Mouse (Mus musculus): ENCODE data around the gene Trim62. TPM values are rescaled to one million over a fixed set of nuclear protein-coding genes. Genes with fewer than 3 reads are reported as not detected.

The Trim62 gene
- 0.87 TPM for polyA plus RNA-seq (2012; fragmentation: generic; extraction: Trizol)
- long read RNA-seq, experiment 1, partial matches to known transcripts = 0 of 1 reads
- long read RNA-seq, experiment 1, other reads (novel, unspliced or antisense) = 0 of 1 reads
- long read RNA-seq, experiment 2, transcript Trim62-201 (5 exons, 3,752 nt) = major isoform, 7 of 10 reads
- long read RNA-seq, experiment 2, partial matches to known transcripts = 1 of 10 reads
- long read RNA-seq, experiment 2, other reads (novel, unspliced or antisense) = 2 of 10 reads

GRCm38 (mm10) chr4:128883379-128883781, at the start of gene Trim62:
Gene Trim62, plus strand, starts transcription at chr4:128883580.
- no peaks in the 10 kb centered on the region for H3K36me3 ChIP-seq (ENCODE audit: control insufficient read depth, insufficient read depth)
- H3ac ChIP-seq (ENCODE audit: control insufficient read depth, insufficient read length, low read depth) = peak within 1 kb of the TSS; percentile 70
- H3K79me3 ChIP-seq (ENCODE audit: low read depth) = no peaks in the 10 kb centered on the region
- H3K79me2 ChIP-seq (ENCODE audit: control insufficient read depth, insufficient read depth) = no peaks in the 10 kb centered on the region
- no peak for TF ChIP-seq USF1 (IDR thresholded peaks at IDR 0.05; ENCODE audit: low read depth)
- TF ChIP-seq MAX (IDR thresholded peaks at IDR 0.05) = no peak
- TF ChIP-seq MYOG (IDR thresholded peaks at IDR 0.05; ENCODE audit: control insufficient read depth, extremely low read depth, insufficient read length) = no peak
- no peak for TF ChIP-seq CEBPB (IDR thresholded peaks at IDR 0.05; ENCODE audit: low read depth)
- no peak for TF ChIP-seq MYOD1 (IDR thresholded peaks at IDR 0.05; ENCODE audit: control insufficient read depth, insufficient read length, low read depth)
- TF ChIP-seq CTCF (IDR thresholded peaks at IDR 0.05; ENCODE audit: control insufficient read depth, insufficient read depth, insufficient read length) = no peak
- TF ChIP-seq FOSL1 (IDR thresholded peaks at IDR 0.05; ENCODE audit: insufficient read depth, low read length, poor library complexity, severe bottlenecking) = no peak
- peak within 1 kb of the TSS; percentile 18 for H3K4me3 ChIP-seq (ENCODE audit: insufficient read depth, poor library complexity, severe bottlenecking)
- H3K27me3 ChIP-seq (ENCODE audit: control insufficient read depth, insufficient read depth, insufficient read length) = peaks cover 25% of the 10 kb centered on the region

- no peaks in the 10 kb centered on the region for H3K36me3 ChIP-seq (ENCODE audit: control insufficient read depth, insufficient read depth)
- H3K4me3 ChIP-seq (ENCODE audit: insufficient read depth, poor library complexity, severe bottlenecking) = no peak overlapping the region
- TF ChIP-seq MYOG (IDR thresholded peaks at IDR 0.05; ENCODE audit: control insufficient read depth, extremely low read depth, insufficient read length) (no peak), USF1 (IDR thresholded peaks at IDR 0.05; ENCODE audit: low read depth) (no peak), FOSL1 (IDR thresholded peaks at IDR 0.05; ENCODE audit: insufficient read depth, low read length, poor library complexity, severe bottlenecking) (no peak), CTCF (IDR thresholded peaks at IDR 0.05; ENCODE audit: control insufficient read depth, insufficient read depth, insufficient read length) (no peak)
- no peaks in the 10 kb centered on the region for H3K79me2 ChIP-seq (ENCODE audit: control insufficient read depth, insufficient read depth)
- H3ac ChIP-seq (ENCODE audit: control insufficient read depth, insufficient read length, low read depth) = no peak overlapping the region
- peaks cover 18% of the 10 kb centered on the region for H3K27me3 ChIP-seq (ENCODE audit: control insufficient read depth, insufficient read depth, insufficient read length)
- no peaks in the 10 kb centered on the region for H3K79me3 ChIP-seq (ENCODE audit: low read depth)
Measured at GRCm38 (mm10) chr4:128838202-128838601, 45.2 kb upstream of the Trim62 start.

GRCm38 (mm10) chr4:128839811-128840738, 43.3 kb upstream of the Trim62 start:
- Histone ChIP-seq H3K79me2 (ENCODE audit: control insufficient read depth, insufficient read depth) (no peaks in the 10 kb centered on the region), H3K79me3 (ENCODE audit: low read depth) (no peaks in the 10 kb centered on the region), H3K4me3 (ENCODE audit: insufficient read depth, poor library complexity, severe bottlenecking) (no peak overlapping the region), H3K36me3 (ENCODE audit: control insufficient read depth, insufficient read depth) (no peaks in the 10 kb centered on the region), H3ac (ENCODE audit: control insufficient read depth, insufficient read length, low read depth) (no peak overlapping the region), H3K27me3 (ENCODE audit: control insufficient read depth, insufficient read depth, insufficient read length) (peaks cover 20% of the 10 kb centered on the region)
- no peak for TF ChIP-seq CEBPB (IDR thresholded peaks at IDR 0.05; ENCODE audit: low read depth)
- no peak for TF ChIP-seq MYOG (IDR thresholded peaks at IDR 0.05; ENCODE audit: control insufficient read depth, extremely low read depth, insufficient read length)
- no peak for TF ChIP-seq CTCF (IDR thresholded peaks at IDR 0.05; ENCODE audit: control insufficient read depth, insufficient read depth, insufficient read length)

GRCm38 (mm10) chr4:128841259-128841658, 42.1 kb upstream of the Trim62 start:
- TF ChIP-seq MYOG (IDR thresholded peaks at IDR 0.05; ENCODE audit: control insufficient read depth, extremely low read depth, insufficient read length) (no peak), MAX (IDR thresholded peaks at IDR 0.05) (no peak), CTCF (IDR thresholded peaks at IDR 0.05; ENCODE audit: control insufficient read depth, insufficient read depth, insufficient read length) (no peak)
- no peak overlapping the region for H3ac ChIP-seq (ENCODE audit: control insufficient read depth, insufficient read length, low read depth)
- peaks cover 16% of the 10 kb centered on the region for H3K27me3 ChIP-seq (ENCODE audit: control insufficient read depth, insufficient read depth, insufficient read length)
- H3K4me3 ChIP-seq (ENCODE audit: insufficient read depth, poor library complexity, severe bottlenecking) = no peak overlapping the region
- no peaks in the 10 kb centered on the region for H3K79me2 ChIP-seq (ENCODE audit: control insufficient read depth, insufficient read depth)
- no peaks in the 10 kb centered on the region for H3K36me3 ChIP-seq (ENCODE audit: control insufficient read depth, insufficient read depth)
- no peaks in the 10 kb centered on the region for H3K79me3 ChIP-seq (ENCODE audit: low read depth)

GRCm38 (mm10) chr4:128844566-128844965, 38.8 kb upstream of the Trim62 start:
- Histone ChIP-seq H3ac (ENCODE audit: control insufficient read depth, insufficient read length, low read depth) (no peak overlapping the region), H3K27me3 (ENCODE audit: control insufficient read depth, insufficient read depth, insufficient read length) (peaks cover 20% of the 10 kb centered on the region), H3K36me3 (ENCODE audit: control insufficient read depth, insufficient read depth) (no peaks in the 10 kb centered on the region), H3K4me3 (ENCODE audit: insufficient read depth, poor library complexity, severe bottlenecking) (no peak overlapping the region), H3K79me2 (ENCODE audit: control insufficient read depth, insufficient read depth) (no peaks in the 10 kb centered on the region), H3K79me3 (ENCODE audit: low read depth) (no peaks in the 10 kb centered on the region)
- no peak for TF ChIP-seq MYOG (IDR thresholded peaks at IDR 0.05; ENCODE audit: control insufficient read depth, extremely low read depth, insufficient read length)
- no peak for TF ChIP-seq USF1 (IDR thresholded peaks at IDR 0.05; ENCODE audit: low read depth)
- TF ChIP-seq MYOD1 (IDR thresholded peaks at IDR 0.05; ENCODE audit: control insufficient read depth, insufficient read length, low read depth) = no peak
- TF ChIP-seq FOSL1 (IDR thresholded peaks at IDR 0.05; ENCODE audit: insufficient read depth, low read length, poor library complexity, severe bottlenecking) = no peak
- no peak for TF ChIP-seq CTCF (IDR thresholded peaks at IDR 0.05; ENCODE audit: control insufficient read depth, insufficient read depth, insufficient read length)
- no peak for TF ChIP-seq CEBPB (IDR thresholded peaks at IDR 0.05; ENCODE audit: low read depth)
- no peak for TF ChIP-seq MAX (IDR thresholded peaks at IDR 0.05)
